Mouse (Mus musculus) cerebellum, adult 8-10 months (tissue): ENCODE measurements around the gene Cfap61.

Source experiments
- DNase-seq: peaks from one replicate; pipeline ENCODE4 v3.0.0; 2022

Gene Cfap61

GRCm38 (mm10) chr2:146089157-146089692, 154.6 kb downstream of the Cfap61 start:
- no peak for DNase-seq

GRCm38 (mm10) chr2:146097532-146097931, 162.9 kb downstream of the Cfap61 start:
- no peak for DNase-seq

GRCm38 (mm10) chr2:146098853-146099717, 164.5 kb downstream of the Cfap61 start:
- no peak for DNase-seq

GRCm38 (mm10) chr2:146099838-146100237, 165.3 kb downstream of the Cfap61 start:
- no peak for DNase-seq

GRCm38 (mm10) chr2:146100489-146101060, 166.0 kb downstream of the Cfap61 start:
- no peak for DNase-seq

- no peak for DNase-seq
These were observed 168.0 kb downstream of the Cfap61 start for GRCm38 (mm10) chr2:146102600-146102999.

GRCm38 (mm10) chr2:146105341-146105740, 170.8 kb downstream of the Cfap61 start:
- DNase-seq = no peak

GRCm38 (mm10) chr2:146107980-146108379, 173.4 kb downstream of the Cfap61 start:
- no peak for DNase-seq

GRCm38 (mm10) chr2:146109921-146110320, 175.3 kb downstream of the Cfap61 start:
- DNase-seq = no peak

GRCm38 (mm10) chr2:146116282-146116681, 181.7 kb downstream of the Cfap61 start:
- DNase-seq = no peak

- no peak for DNase-seq
These were observed 182.1 kb downstream of the Cfap61 start for GRCm38 (mm10) chr2:146116726-146117125.

- no peak for DNase-seq
These were observed 182.8 kb downstream of the Cfap61 start for GRCm38 (mm10) chr2:146117191-146117914.

- no peak for DNase-seq
These were observed 183.4 kb downstream of the Cfap61 start for GRCm38 (mm10) chr2:146117915-146118403.

GRCm38 (mm10) chr2:146121551-146121950, 187.0 kb downstream of the Cfap61 start:
- no peak for DNase-seq

GRCm38 (mm10) chr2:146125129-146125528, 190.5 kb downstream of the Cfap61 start:
- no peak for DNase-seq

GRCm38 (mm10) chr2:146128622-146129021, 194.0 kb downstream of the Cfap61 start:
- no peak for DNase-seq

GRCm38 (mm10) chr2:146130514-146130913, 195.9 kb downstream of the Cfap61 start:
- DNase-seq = no peak

- no peak for DNase-seq
These were observed 199.7 kb downstream of the Cfap61 start for GRCm38 (mm10) chr2:146134275-146134674.

- no peak for DNase-seq
These were observed 206.1 kb downstream of the Cfap61 start for GRCm38 (mm10) chr2:146140711-146141110.

- DNase-seq = no peak
These were observed 212.7 kb downstream of the Cfap61 start for GRCm38 (mm10) chr2:146147306-146147705.

- no peak for DNase-seq
These were observed 213.2 kb downstream of the Cfap61 start for GRCm38 (mm10) chr2:146147801-146148200.

GRCm38 (mm10) chr2:146149206-146149974, 214.8 kb downstream of the Cfap61 start:
- no peak for DNase-seq
